Mouse (Mus musculus): ENCODE measurements at regions not wholly inside any gene's neighbourhood (a gene's known extent, or its start where the extent isn't known, plus 50 kb on each side); places are given as distances from the start of the nearest gene placed in this dataset.

- peak; percentile 1 for DNase-seq
Measured at GRCm38 (mm10) chr3:44423166-44423565, 955.0 kb upstream of the Pcdh10 start.

DNA sequence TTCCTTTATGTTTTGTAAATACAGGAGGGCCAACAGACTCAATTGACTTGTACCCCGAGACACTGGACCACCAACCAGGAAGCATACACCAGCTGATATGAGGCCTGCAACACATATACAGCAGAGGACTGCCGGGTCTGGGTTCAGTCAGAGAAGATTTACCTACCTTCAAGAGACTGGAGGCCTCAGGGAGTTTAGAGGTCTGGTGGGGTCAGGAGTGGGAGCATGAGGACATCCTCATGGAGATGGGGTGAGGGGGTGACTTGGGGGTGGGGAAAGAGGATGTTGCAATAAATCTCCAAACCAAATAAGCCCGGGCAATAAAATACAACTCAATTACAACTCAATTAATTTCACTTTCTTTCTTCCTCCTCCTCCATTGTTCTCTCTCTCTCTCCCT, 910.1 kb upstream of the Pcdh10 start:
- peak; percentile 1 for DNase-seq
